Mouse (Mus musculus): ENCODE data around the gene Snx20.

- TF ChIP-seq MAFK (IDR thresholded peaks at IDR 0.05; ENCODE audit: insufficient read depth, low read depth, low read length): no peak
- no peak for TF ChIP-seq HCFC1 (IDR thresholded peaks at IDR 0.05; ENCODE audit: borderline replicate concordance, insufficient read depth, low read length)
- no peak for TF ChIP-seq ZC3H11A (IDR thresholded peaks at IDR 0.05; ENCODE audit: borderline replicate concordance, low read depth, low read length)
- no peak for TF ChIP-seq CHD2 (IDR thresholded peaks at IDR 0.05; ENCODE audit: low read depth, low read length)
- TF ChIP-seq ZNF384 (IDR thresholded peaks at IDR 0.05; ENCODE audit: low read depth, low read length): no peak
Measured at GRCm38 (mm10) chr8:88659873-88660272, 23.9 kb upstream of the Snx20 start.

All from ES-E14 (cell line).